Mouse (Mus musculus) lung, postnatal 0 days (tissue): Measurements from ENCODE around the gene Arhgef11. TPM values are rescaled to one million over a fixed set of nuclear protein-coding genes. Genes with fewer than 3 reads are reported as not detected.
A peak's percentile ranks its signal among the peaks of the same experiment; 100 is the strongest.
"Not testable (repeated sequence)": the region's sequence is repeated elsewhere in the genome, so short reads cannot be mapped to it uniquely, and the experiment has no call there.

ENCODE experiments used
- ATAC-seq: fragments of 200-750 bp; cut with Nextera tagmentation; 2 replicates; pipeline ENCODE4 v1.8.0; 2017; ENCODE audit warnings: moderate library complexity
- DNase-seq: peaks from one replicate; pipeline ENCODE4 v3.0.0-alpha.2; 2016; ENCODE audit warnings: low spot score
- H3K27ac ChIP-seq: fragments of 300-500 bp; sonication (generic); 2 replicates; pipeline ENCODE4 v1.5.1; 2014; ENCODE audit warnings: antibody characterized with exemption, mild to moderate bottlenecking, low read length, mixed read lengths
- H3K27me3 ChIP-seq: fragments of 300-500 bp; sonication (generic); replicated peaks from 2 replicates; pipeline ENCODE4 v1.6.1; 2014; ENCODE audit warnings: low read length, mixed read lengths; ENCODE audit not compliant: insufficient read depth
- H3K36me3 ChIP-seq: fragments of 300-500 bp; sonication (generic); 2 replicates; pipeline ENCODE4 v1.6.1; 2014; ENCODE audit warnings: low read length, mixed read lengths; ENCODE audit not compliant: insufficient read depth
- H3K4me1 ChIP-seq: fragments of 300-500 bp; sonication (generic); 2 replicates; pipeline ENCODE4 v1.6.1; 2014; ENCODE audit warnings: antibody characterized with exemption, low read depth, low read length, mixed read lengths; ENCODE audit not compliant: insufficient read depth
- H3K4me2 ChIP-seq: fragments of 300-500 bp; sonication (generic); replicated peaks from 2 replicates; pipeline ENCODE4 v1.6.1; 2014; ENCODE audit warnings: low read depth, mild to moderate bottlenecking, low read length, moderate library complexity, mixed read lengths
- H3K4me3 ChIP-seq: fragments of 300-500 bp; sonication (generic); 2 replicates; pipeline ENCODE4 v1.5.1; 2014; ENCODE audit warnings: low read depth, low read length
- H3K9ac ChIP-seq: fragments of 300-500 bp; sonication (generic); replicated peaks from 2 replicates; pipeline ENCODE4 v1.6.1; 2014; ENCODE audit warnings: low read depth, mild to moderate bottlenecking
- H3K9me3 ChIP-seq: fragments of 300-500 bp; sonication (generic); 2 replicates; pipeline ENCODE4 v1.6.1; 2016; ENCODE audit warnings: low read length, mixed read lengths
- CTCF ChIP-seq: IDR thresholded peaks from 2 replicates; pipeline ENCODE4 v1.5.1; 2016; ENCODE audit warnings: antibody characterized with exemption, mild to moderate bottlenecking
- EP300 ChIP-seq: IDR thresholded peaks from 2 replicates; pipeline ENCODE4 v1.6.1; 2016; ENCODE audit warnings: antibody characterized with exemption, mild to moderate bottlenecking, control low read depth
- WGBS: fragments of 180-500 bp; shearing (Covaris S2); extraction: QIAGEN DNeasy Blood & Tissue Kit; methylation state at CpG from one replicate; pipeline ENCODE4 v1.1.7; 2014; 5-methylcytosine and 5-hydroxymethylcytosine counted together
- polyA plus RNA-seq: library from polyadenylated mRNA; unstranded; fragments of >200 nt; fragmentation: Nextera tagmentation; extraction: Ambion mirVana; gene quantifications from 2 replicates; pipeline ENCODE4 v1.2.1, GENCODE M21; 2015

Gene Arhgef11
- polyA plus RNA-seq = 9.8 and 10.7 TPM in 2 replicates

- Histone ChIP-seq H3K36me3 (no peaks in the 10 kb centered on the region), H3K9ac (peak within 1 kb of the TSS; percentile 91), H3K4me2 (peak within 1 kb of the TSS; percentile 71), H3K4me3 (peak within 1 kb of the TSS; percentile 73), H3K9me3 (no peaks in the 10 kb centered on the region), H3K27ac (peak within 1 kb of the TSS; percentile 93), H3K4me1 (peaks cover 27% of the 10 kb centered on the region), H3K27me3 (no peaks in the 10 kb centered on the region)
- peak; percentile 97 for ATAC-seq
- TF ChIP-seq CTCF (no peak), EP300 (no peak)
- under 1% methylated on average over 65 of the region's 101 CpGs for WGBS
- peak; percentile 93 for DNase-seq
Observed at GRCm38 (mm10) chr3:87616957-87617810, at the start of gene Arhgef11. Gene Arhgef11, plus strand, starts transcription at chr3:87617559.

- no peaks in the 10 kb centered on the region for H3K27me3 ChIP-seq
- no peak for DNase-seq
- no peak overlapping the region for H3K4me3 ChIP-seq
- H3K9me3 ChIP-seq = no peaks in the 10 kb centered on the region
- H3K9ac ChIP-seq = no peak overlapping the region
- H3K4me2 ChIP-seq = no peak overlapping the region
- TF ChIP-seq EP300 (no peak), CTCF (no peak)
- no peaks in the 10 kb centered on the region for H3K36me3 ChIP-seq
- no peak for ATAC-seq
- H3K4me1 ChIP-seq = 0 out of 2 replicates have a peak, but pooled peaks cover 3% of the 10 kb centered on the region
- no peak overlapping the region for H3K27ac ChIP-seq
- WGBS = 92% methylated on average over 5 of the region's 5 CpGs
Observed at GRCm38 (mm10) chr3:87568681-87569080, 48.7 kb upstream of the Arhgef11 start.

- no peaks in the 10 kb centered on the region for H3K36me3 ChIP-seq
- no peak for DNase-seq
- 18% methylated on average over 6 of the region's 6 CpGs for WGBS
Observed at GRCm38 (mm10) chr3:87575766-87576165, 41.6 kb upstream of the Arhgef11 start.

GRCm38 (mm10) chr3:87582259-87582658 lies 35.1 kb upstream of the Arhgef11 start:
- H3K9ac ChIP-seq = no peak overlapping the region
- DNase-seq (no peak), ATAC-seq (no peak)
- H3K4me3 ChIP-seq = no peak overlapping the region
- H3K27ac ChIP-seq = no peak overlapping the region
- TF ChIP-seq CTCF = no peak
- no peak for TF ChIP-seq EP300
- no peaks in the 10 kb centered on the region for H3K36me3 ChIP-seq
- no peaks in the 10 kb centered on the region for H3K4me1 ChIP-seq
- WGBS = 90% methylated on average over 4 of the region's 4 CpGs
- H3K9me3 ChIP-seq = no peaks in the 10 kb centered on the region
- H3K27me3 ChIP-seq = no peaks in the 10 kb centered on the region
- no peak overlapping the region for H3K4me2 ChIP-seq

More at GRCm38 (mm10) chr3:87575766-87576165, 41.6 kb upstream of the Arhgef11 start:
- Histone ChIP-seq H3K4me2 (no peak overlapping the region), H3K27ac (no peak overlapping the region), H3K4me3 (no peak overlapping the region), H3K4me1 (no peaks in the 10 kb centered on the region), H3K9me3 (no peaks in the 10 kb centered on the region), H3K27me3 (no peaks in the 10 kb centered on the region), H3K9ac (no peak overlapping the region)
- no peak for ATAC-seq
- TF ChIP-seq CTCF (no peak), EP300 (no peak)

GRCm38 (mm10) chr3:87593793-87594192 lies 23.6 kb upstream of the Arhgef11 start:
- Histone ChIP-seq H3K27ac (no peak overlapping the region), H3K27me3 (no peaks in the 10 kb centered on the region), H3K4me1 (no peaks in the 10 kb centered on the region), H3K9ac (no peak overlapping the region), H3K4me2 (no peak overlapping the region), H3K4me3 (no peak overlapping the region), H3K9me3 (no peaks in the 10 kb centered on the region), H3K36me3 (no peaks in the 10 kb centered on the region)
- no peak for TF ChIP-seq EP300
- no peak for TF ChIP-seq CTCF
- DNase-seq = no peak
- WGBS = 59% methylated on average over 5 of the region's 5 CpGs
- ATAC-seq = no peak

GRCm38 (mm10) chr3:87595328-87595727 lies 22.0 kb upstream of the Arhgef11 start:
- not testable (repeated sequence) for H3K4me2 ChIP-seq, H3K36me3 ChIP-seq, H3K27ac ChIP-seq, ATAC-seq, H3K4me3 ChIP-seq, H3K4me1 ChIP-seq, H3K9me3 ChIP-seq, H3K9ac ChIP-seq, DNase-seq, H3K27me3 ChIP-seq
- WGBS = 61% methylated on average over 4 of the region's 4 CpGs

GRCm38 (mm10) chr3:87601077-87601476 lies 16.3 kb upstream of the Arhgef11 start:
- not testable (repeated sequence) for H3K9ac ChIP-seq, H3K4me2 ChIP-seq, H3K4me1 ChIP-seq, H3K9me3 ChIP-seq, H3K36me3 ChIP-seq, H3K27me3 ChIP-seq, H3K4me3 ChIP-seq, H3K27ac ChIP-seq, ATAC-seq, DNase-seq
- 97% methylated on average over 15 of the region's 15 CpGs for WGBS
